Mouse (Mus musculus) neural tube, embryonic 11.5 days (tissue): Measurements from ENCODE around the gene Prph. TPM values are rescaled to one million over a fixed set of nuclear protein-coding genes. Genes with fewer than 3 reads are reported as not detected.
"Not testable (repeated sequence)": the region's sequence is repeated elsewhere in the genome, so short reads cannot be mapped to it uniquely, and the experiment has no call there.

ENCODE experiments used
- ATAC-seq: fragments of 200-750 bp; cut with Nextera tagmentation; 2 replicates; pipeline ENCODE4 v1.8.0; 2017; ENCODE audit warnings: moderate number of reproducible peaks, mild to moderate bottlenecking, moderate TSS enrichment, moderate library complexity; ENCODE audit not compliant: insufficient read depth, low FRiP score, low TSS enrichment
- DNase-seq: peaks from one replicate; pipeline ENCODE4 v3.0.0-alpha.2; 2015; ENCODE audit warnings: low spot score
- H3K27ac ChIP-seq: fragments of 300-500 bp; sonication (generic); 2 replicates; pipeline ENCODE4 v1.5.1; 2014; ENCODE audit warnings: low read depth, mild to moderate bottlenecking, low read length
- H3K27me3 ChIP-seq: fragments of 300-500 bp; sonication (generic); 2 replicates; pipeline ENCODE4 v1.6.1; 2014; ENCODE audit warnings: mild to moderate bottlenecking, low read length, mixed read lengths; ENCODE audit not compliant: control insufficient read depth, insufficient read depth
- H3K36me3 ChIP-seq: fragments of 300-500 bp; sonication (generic); 2 replicates; pipeline ENCODE4 v1.6.1; 2014; ENCODE audit warnings: mild to moderate bottlenecking, low read length, moderate library complexity, mixed read lengths; ENCODE audit not compliant: control insufficient read depth, insufficient read depth
- H3K4me1 ChIP-seq: fragments of 300-500 bp; sonication (generic); 2 replicates; pipeline ENCODE4 v1.6.1; 2014; ENCODE audit warnings: low read length, mixed read lengths; ENCODE audit not compliant: control insufficient read depth, insufficient read depth
- H3K4me2 ChIP-seq: fragments of 300-500 bp; sonication (generic); 2 replicates; pipeline ENCODE4 v1.6.1; 2014; ENCODE audit warnings: low read depth, mild to moderate bottlenecking, moderate library complexity
- H3K4me3 ChIP-seq: fragments of 300-500 bp; sonication (generic); 2 replicates; pipeline ENCODE4 v1.5.1; 2014; ENCODE audit warnings: low read depth, low read length
- H3K9ac ChIP-seq: fragments of 300-500 bp; sonication (generic); 2 replicates; pipeline ENCODE4 v1.6.1; 2014; ENCODE audit warnings: mild to moderate bottlenecking, low read length
- H3K9me3 ChIP-seq: fragments of 300-500 bp; sonication (generic); 2 replicates; pipeline ENCODE4 v1.6.1; 2016; ENCODE audit warnings: low read length; ENCODE audit not compliant: control insufficient read depth
- WGBS: fragments of 180-500 bp; shearing (Covaris S2); extraction: QIAGEN DNeasy Blood & Tissue Kit; methylation state at CpG from one replicate; pipeline ENCODE4 v1.1.7; 2014; 5-methylcytosine and 5-hydroxymethylcytosine counted together
- polyA plus RNA-seq: library from polyadenylated mRNA; unstranded; fragments of >200 nt; fragmentation: Nextera tagmentation; extraction: Ambion mirVana; gene quantifications from 2 replicates; pipeline ENCODE4 v1.2.1, GENCODE M21; 2014

Prph gene
- polyA plus RNA-seq, 1 experiment from 2014 or later, result 54.0 TPM

DNA sequence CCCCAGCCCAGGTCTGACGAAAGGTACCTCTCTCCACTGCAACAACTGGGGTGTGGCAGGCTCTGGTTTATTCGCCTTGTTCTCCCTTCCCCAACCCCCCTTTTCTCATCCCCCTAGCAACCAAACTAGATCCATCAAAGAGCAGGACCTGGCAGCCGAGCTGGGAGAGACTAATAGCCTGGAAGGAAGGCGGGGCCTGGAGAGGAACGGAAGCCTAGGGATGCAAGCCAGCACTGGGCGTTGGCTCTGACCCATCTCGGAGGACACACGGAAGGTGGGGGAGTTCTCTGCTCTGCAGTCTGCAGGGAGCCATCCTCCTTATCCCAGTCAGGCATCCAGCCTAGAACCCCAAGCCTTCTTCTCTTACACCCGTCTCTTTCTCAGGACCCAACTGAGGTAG, 1.6 kb upstream of the Prph start:
- ATAC-seq (no peak), DNase-seq (peak; percentile 44)
- H3K4me1 ChIP-seq, result 0 out of 2 replicates have a peak, but pooled peaks cover 6% of the 10 kb centered on the region
- WGBS, result 3% methylated on average over 9 of the region's 9 CpGs
- H3K4me2 ChIP-seq, result no peak overlapping the region
- H3K9me3 ChIP-seq, result no peaks in the 10 kb centered on the region
- no peaks in the 10 kb centered on the region for H3K36me3 ChIP-seq
- H3K4me3 ChIP-seq, result no peak overlapping the region
- H3K27ac ChIP-seq, result no peak overlapping the region
- peaks cover 58% of the 10 kb centered on the region for H3K27me3 ChIP-seq
- H3K9ac ChIP-seq, result no peak overlapping the region

DNA sequence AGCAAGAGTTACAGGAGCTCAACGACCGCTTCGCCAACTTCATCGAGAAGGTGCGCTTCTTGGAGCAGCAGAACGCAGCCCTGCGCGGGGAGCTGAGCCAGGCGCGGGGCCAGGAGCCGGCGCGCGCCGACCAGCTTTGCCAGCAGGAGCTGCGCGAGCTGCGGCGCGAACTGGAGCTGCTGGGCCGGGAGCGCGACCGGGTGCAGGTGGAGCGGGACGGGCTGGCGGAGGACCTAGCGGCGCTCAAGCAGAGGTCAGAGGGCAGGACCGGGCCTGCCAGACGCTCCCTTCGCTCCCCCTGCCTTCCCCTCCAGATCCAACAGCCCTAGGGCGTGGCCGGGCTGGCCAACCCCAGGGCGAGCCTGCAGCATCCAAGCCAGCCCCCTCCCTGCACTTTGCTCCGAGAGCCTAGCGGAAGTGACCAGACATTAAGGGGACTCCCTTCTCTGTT, 562 bp downstream of the Prph start:
- Histone ChIP-seq H3K4me3 (peak overlapping the region; percentile 25), H3K9me3 (no peaks in the 10 kb centered on the region), H3K4me2 (peak overlapping the region; percentile 41), H3K36me3 (no peaks in the 10 kb centered on the region), H3K27me3 (peaks cover 65% of the 10 kb centered on the region), H3K27ac (no peak overlapping the region), H3K9ac (peak overlapping the region; percentile 27; the same call in 1 of the 2 replicates), H3K4me1 (0 out of 2 replicates have a peak, but pooled peaks cover 6% of the 10 kb centered on the region)
- ATAC-seq (no peak; the same call in 1 of the 2 replicates), DNase-seq (peak; percentile 55)
- WGBS, result under 1% methylated on average over 20 of the region's 37 CpGs

DNA sequence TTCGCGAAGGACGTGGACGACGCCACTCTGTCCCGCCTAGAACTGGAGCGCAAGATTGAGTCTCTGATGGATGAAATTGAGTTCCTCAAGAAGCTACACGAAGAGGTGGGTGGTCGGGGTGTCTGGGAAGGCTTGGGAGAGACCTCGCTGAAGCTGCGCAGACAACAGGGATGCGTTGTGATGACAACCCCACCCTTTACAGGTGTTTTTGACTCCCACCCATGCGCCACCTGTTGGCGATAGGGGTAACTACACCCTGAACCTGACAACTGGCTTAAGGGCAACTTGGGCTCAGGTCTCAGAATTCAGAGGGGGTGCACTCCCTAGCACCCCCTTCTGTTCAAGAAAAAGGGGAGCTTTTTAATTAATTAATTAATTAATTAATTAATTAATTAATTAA, 1.4 kb downstream of the Prph start:
- Histone ChIP-seq H3K4me3 (peak overlapping the region; percentile 3; the same call in 1 of the 2 replicates), H3K27me3 (peaks cover 65% of the 10 kb centered on the region), H3K4me1 (0 out of 2 replicates have a peak, but pooled peaks cover 6% of the 10 kb centered on the region), H3K27ac (no peak overlapping the region), H3K9ac (no peak overlapping the region), H3K36me3 (no peaks in the 10 kb centered on the region), H3K4me2 (no peak overlapping the region), H3K9me3 (no peaks in the 10 kb centered on the region)
- no peak for ATAC-seq
- peak; percentile 44 for DNase-seq
- 6% methylated on average over 14 of the region's 14 CpGs for WGBS

DNA sequence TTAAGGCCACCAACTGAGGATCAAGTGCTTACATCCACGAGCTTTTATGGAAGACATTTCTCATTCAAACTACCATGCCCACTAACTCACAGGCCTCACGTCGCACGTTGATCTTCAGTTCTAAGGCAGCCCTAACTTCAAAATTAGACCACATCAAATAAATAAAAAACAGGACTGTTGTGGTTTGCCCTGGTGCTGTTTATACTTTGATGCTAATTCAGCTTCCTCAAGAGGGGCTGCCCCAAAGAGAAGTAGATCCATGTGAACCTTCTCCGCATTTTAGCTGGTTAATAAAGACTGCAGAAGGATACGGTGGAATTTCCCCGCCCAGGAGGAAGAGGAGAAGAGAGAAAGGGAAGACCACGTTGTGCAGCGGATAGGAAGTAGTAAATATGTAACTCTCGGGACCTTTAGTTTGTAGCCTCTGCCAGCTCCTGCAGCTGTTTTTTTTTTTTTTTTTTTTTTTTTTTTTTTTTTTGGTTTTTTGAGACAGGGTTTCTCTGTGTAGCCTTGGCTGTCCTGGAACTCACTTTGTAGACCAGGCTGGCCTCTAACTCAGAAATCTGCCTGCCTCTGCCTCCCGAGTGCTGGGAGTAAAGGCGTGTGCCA, 10.7 kb downstream of the Prph start:
- ATAC-seq (no peak), DNase-seq (no peak)
- Histone ChIP-seq H3K9me3 (no peaks in the 10 kb centered on the region), H3K4me1 (no peaks in the 10 kb centered on the region), H3K9ac (no peak overlapping the region), H3K27ac (no peak overlapping the region), H3K36me3 (no peaks in the 10 kb centered on the region), H3K4me2 (no peak overlapping the region), H3K4me3 (no peak overlapping the region), H3K27me3 (no peaks in the 10 kb centered on the region)
- WGBS, result 84% methylated on average over 12 of the region's 12 CpGs

DNA sequence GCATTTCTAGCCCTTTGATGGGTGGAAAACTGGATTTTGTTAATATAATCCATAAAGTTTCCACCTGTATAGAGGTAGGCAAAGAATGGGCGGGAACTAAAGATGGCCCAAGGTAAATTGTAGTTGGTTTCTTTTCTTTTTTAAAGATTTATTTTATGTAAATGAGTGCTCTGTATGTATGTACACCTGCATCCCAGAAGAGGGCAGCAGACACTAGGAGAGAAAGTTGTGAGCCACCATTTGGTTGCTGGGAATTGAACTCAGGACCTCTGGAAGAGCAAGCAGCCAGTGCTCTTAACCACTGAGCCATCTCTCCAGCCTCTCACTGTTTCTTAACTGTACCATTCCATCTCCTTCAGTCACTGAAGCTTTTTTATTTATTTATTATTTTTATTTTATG, 17.0 kb downstream of the Prph start:
- Histone ChIP-seq H3K27ac (no peak overlapping the region), H3K9ac (no peak overlapping the region), H3K27me3 (no peaks in the 10 kb centered on the region), H3K4me2 (no peak overlapping the region), H3K4me3 (no peak overlapping the region), H3K9me3 (no peaks in the 10 kb centered on the region), H3K36me3 (no peaks in the 10 kb centered on the region), H3K4me1 (peaks cover 11% of the 10 kb centered on the region)
- ATAC-seq (no peak), DNase-seq (no peak)
- WGBS, result 79% methylated on average over 1 of the region's 1 CpGs

DNA sequence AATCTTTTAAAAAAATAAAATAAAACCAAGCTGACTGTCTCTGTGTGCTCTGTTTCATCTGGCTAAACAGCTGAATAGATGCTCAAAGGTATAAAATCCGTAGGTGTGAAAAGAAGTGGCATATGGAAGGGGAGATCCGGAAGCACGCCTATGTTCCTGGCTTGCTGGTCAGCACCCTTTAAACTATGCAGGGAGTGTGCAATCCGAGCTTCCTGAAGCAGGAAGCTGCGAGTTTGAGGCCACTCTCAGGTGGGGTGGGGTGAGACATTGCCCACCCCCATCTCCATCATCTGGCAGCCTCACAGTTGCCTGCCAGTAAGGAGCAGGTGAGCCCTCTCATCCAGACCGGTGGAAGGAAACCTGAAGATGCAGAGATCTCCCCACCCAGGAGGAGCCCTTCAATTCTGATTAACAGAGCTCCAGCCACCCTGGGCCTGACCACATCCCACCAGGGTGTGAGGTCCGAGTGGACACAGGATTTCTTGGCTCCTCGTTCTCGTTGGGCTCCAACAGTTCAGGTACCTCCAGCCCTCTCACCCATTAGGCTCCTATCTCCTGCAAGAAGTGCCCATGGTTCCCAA, 19.1 kb downstream of the Prph start, which contains the start of gene Troap:
Gene Troap, plus strand, starts transcription at position 557 of the 581 bp plus-strand sequence.
- 22% methylated on average over 9 of the region's 9 CpGs for WGBS
- Histone ChIP-seq H3K27me3 (no peaks in the 10 kb centered on the region), H3K9ac (peak within 1 kb of the TSS; percentile 68), H3K4me3 (peak within 1 kb of the TSS; percentile 64), H3K4me2 (peak within 1 kb of the TSS; percentile 79), H3K27ac (peak within 1 kb of the TSS; percentile 97), H3K9me3 (no peaks in the 10 kb centered on the region), H3K4me1 (peaks cover 11% of the 10 kb centered on the region), H3K36me3 (no peaks in the 10 kb centered on the region)
- DNase-seq, result no peak
- peak; percentile 51 for ATAC-seq

DNA sequence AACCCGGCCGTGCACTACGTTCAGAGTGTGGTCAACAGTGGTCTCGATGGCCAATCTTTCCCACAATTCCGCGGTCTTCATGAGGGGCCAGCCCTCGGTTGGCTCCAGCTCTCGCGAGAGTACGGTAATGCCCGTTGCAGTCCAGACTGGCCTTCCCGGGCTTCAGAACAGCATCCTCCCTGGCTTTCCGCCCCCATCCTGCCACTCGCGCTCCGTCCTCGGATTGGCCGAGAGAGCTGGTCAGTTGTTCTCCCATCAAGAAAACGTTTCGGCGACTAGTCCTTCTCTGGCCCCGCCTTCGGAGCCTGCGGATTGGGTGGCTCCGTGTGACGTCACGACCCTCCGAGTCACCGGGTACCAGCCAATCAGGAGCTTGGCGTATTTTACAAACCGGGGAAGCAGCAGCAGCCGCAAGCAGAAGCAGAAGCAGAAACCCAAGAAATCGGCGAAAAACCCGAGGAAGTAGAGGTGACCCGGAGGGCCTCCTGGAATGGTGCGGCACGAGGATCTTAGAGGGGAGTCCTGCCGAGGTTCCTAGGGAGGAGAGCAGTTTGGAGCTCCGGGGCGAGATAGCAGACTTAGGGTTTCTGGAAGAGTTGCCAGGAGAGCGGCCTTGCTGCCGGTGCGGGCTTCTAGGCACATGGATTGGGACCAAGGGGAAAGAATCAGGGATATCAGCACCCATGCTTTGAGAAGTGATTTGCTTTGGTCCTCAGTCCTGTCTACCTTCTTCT, 19.8 kb downstream of the Prph start:
- Histone ChIP-seq H3K9ac (peak overlapping the region; percentile 68), H3K4me2 (peak overlapping the region; percentile 79), H3K9me3 (no peaks in the 10 kb centered on the region), H3K4me3 (peak overlapping the region; percentile 64), H3K27ac (peak overlapping the region; percentile 97), H3K4me1 (peaks cover 11% of the 10 kb centered on the region), H3K36me3 (no peaks in the 10 kb centered on the region), H3K27me3 (no peaks in the 10 kb centered on the region)
- under 1% methylated on average over 44 of the region's 44 CpGs for WGBS
- ATAC-seq, result peak; percentile 95
- DNase-seq, result peak; percentile 97

DNA sequence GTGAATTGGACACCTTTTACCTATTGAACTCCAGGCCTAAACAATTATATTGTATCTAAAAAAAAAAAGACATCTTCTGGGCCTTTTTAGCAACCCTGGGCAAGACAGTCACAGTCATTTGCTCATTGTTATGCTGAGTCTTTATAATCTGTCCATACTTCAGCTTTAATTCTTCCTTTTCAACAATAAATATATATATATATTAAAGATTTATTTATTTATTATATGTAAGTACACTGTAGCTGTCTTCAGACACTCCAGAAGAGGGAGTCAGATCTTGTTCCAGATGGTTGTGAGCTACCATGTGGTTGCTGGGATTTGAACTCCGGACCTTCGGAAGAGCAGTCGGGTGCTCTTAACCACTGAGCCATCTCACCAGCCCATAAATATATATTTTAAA, 21.0 kb downstream of the Prph start:
- Histone ChIP-seq H3K4me1 (peaks cover 11% of the 10 kb centered on the region), H3K4me2 (peak overlapping the region; percentile 75)
- not testable (repeated sequence) for H3K9me3 ChIP-seq, DNase-seq, H3K9ac ChIP-seq, H3K27ac ChIP-seq, ATAC-seq, H3K4me3 ChIP-seq, H3K36me3 ChIP-seq, H3K27me3 ChIP-seq
- WGBS, result 98% methylated on average over 3 of the region's 3 CpGs
